Mouse (Mus musculus) embryonic facial prominence, embryonic 11.5 days (tissue): Measurements from ENCODE around the gene Mfsd8. TPM values are rescaled to one million over a fixed set of nuclear protein-coding genes. Genes with fewer than 3 reads are reported as not detected.
"Not testable (repeated sequence)": the region's sequence is repeated elsewhere in the genome, so short reads cannot be mapped to it uniquely, and the experiment has no call there.

Experiments
- ATAC-seq: fragments of 200-750 bp; cut with Nextera tagmentation; replicated peaks from 2 replicates; pipeline ENCODE4 v1.8.0; 2017; ENCODE audit warnings: low read depth; ENCODE audit not compliant: insufficient number of reproducible peaks, low FRiP score, low TSS enrichment
- DNase-seq: peaks from one replicate; pipeline ENCODE4 v3.0.0-alpha.2; 2015; ENCODE audit warnings: low spot score
- H3K27ac ChIP-seq: fragments of 300-500 bp; sonication (generic); replicated peaks from 2 replicates; pipeline ENCODE4 v1.5.1; 2014; ENCODE audit warnings: mild to moderate bottlenecking, low read depth, low read length, control low read depth
- H3K27me3 ChIP-seq: fragments of 300-500 bp; sonication (generic); 2 replicates; pipeline ENCODE4 v1.6.1; 2014; ENCODE audit warnings: mild to moderate bottlenecking, low read length, moderate library complexity, mixed read lengths; ENCODE audit not compliant: control insufficient read depth, insufficient read depth
- H3K36me3 ChIP-seq: fragments of 300-500 bp; sonication (generic); replicated peaks from 2 replicates; pipeline ENCODE4 v1.6.1; 2014; ENCODE audit warnings: low read depth, mild to moderate bottlenecking, low read length, moderate library complexity, mixed read lengths; ENCODE audit not compliant: control insufficient read depth, insufficient read depth
- H3K4me1 ChIP-seq: fragments of 300-500 bp; sonication (generic); 2 replicates; pipeline ENCODE4 v1.6.1; 2014; ENCODE audit warnings: low read length, mixed read lengths; ENCODE audit not compliant: control insufficient read depth, insufficient read depth
- H3K4me2 ChIP-seq: fragments of 300-500 bp; sonication (generic); 2 replicates; pipeline ENCODE4 v1.6.1; 2014; ENCODE audit warnings: low read depth, mild to moderate bottlenecking, control low read depth, low read length, moderate library complexity
- H3K4me3 ChIP-seq: fragments of 300-500 bp; sonication (generic); 2 replicates; pipeline ENCODE4 v1.5.1; 2014; ENCODE audit warnings: low read depth, low read length, control low read depth
- H3K9ac ChIP-seq: fragments of 300-500 bp; sonication (generic); replicated peaks from 2 replicates; pipeline ENCODE4 v1.6.1; 2014; ENCODE audit warnings: mild to moderate bottlenecking, control low read depth, low read length
- H3K9me3 ChIP-seq: fragments of 300-500 bp; sonication (generic); replicated peaks from 2 replicates; pipeline ENCODE4 v1.6.1; 2016; ENCODE audit warnings: mild to moderate bottlenecking, low read length, inconsistent platforms, mixed read lengths; ENCODE audit not compliant: control insufficient read depth
- WGBS: fragments of 180-500 bp; shearing (Covaris S2); extraction: QIAGEN DNeasy Blood & Tissue Kit; methylation state at CpG from one replicate; pipeline ENCODE4 v1.1.7; 2014; 5-methylcytosine and 5-hydroxymethylcytosine counted together
- polyA plus RNA-seq: library from polyadenylated mRNA; unstranded; fragments of >200 nt; fragmentation: Nextera tagmentation; extraction: Ambion mirVana; gene quantifications from 2 replicates; pipeline ENCODE4 v1.2.1, GENCODE M21; 2014

Mfsd8 gene
- polyA plus RNA-seq = 6.3 and 7.3 TPM in 2 replicates

DNA sequence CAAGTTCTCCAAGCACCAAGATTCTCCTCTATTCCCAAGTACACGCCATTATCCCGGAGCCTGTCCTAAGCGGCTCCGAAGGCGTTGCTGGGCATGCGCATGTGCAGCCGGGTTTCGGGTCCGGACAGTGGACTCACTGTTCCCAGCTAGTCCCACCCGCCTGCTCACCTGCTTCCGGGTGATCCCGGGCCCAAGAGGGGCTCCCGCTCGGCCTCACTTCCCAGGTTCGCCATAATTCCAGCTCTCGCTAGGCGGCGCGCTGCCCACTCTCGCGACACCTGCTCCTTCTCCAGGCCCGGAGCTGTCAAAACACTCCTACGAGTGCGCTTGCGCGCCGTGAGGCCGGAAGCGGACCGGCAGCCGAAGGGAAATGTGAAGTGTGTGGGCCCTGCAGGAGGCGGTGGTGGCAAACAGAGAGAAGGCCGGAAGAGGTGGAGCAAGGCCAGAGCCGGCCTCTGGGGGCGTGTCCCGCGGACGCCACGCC lies at the start of gene Mfsd8:
Gene Mfsd8 (minus strand): TSS at position 414 of the 484 bp plus-strand sequence.
- H3K4me1 ChIP-seq, H3K27ac ChIP-seq, H3K9me3 ChIP-seq, H3K27me3 ChIP-seq, H3K36me3 ChIP-seq: not testable (repeated sequence)
- under 1% methylated on average over 34 of the region's 39 CpGs for WGBS
- H3K4me3 ChIP-seq = peak within 1 kb of the TSS; percentile 44
- DNase-seq = peak; percentile 93
- H3K4me2 ChIP-seq = peak within 1 kb of the TSS; percentile 63
- ATAC-seq = peak; percentile 100
- H3K9ac ChIP-seq = peak within 1 kb of the TSS; percentile 42

DNA sequence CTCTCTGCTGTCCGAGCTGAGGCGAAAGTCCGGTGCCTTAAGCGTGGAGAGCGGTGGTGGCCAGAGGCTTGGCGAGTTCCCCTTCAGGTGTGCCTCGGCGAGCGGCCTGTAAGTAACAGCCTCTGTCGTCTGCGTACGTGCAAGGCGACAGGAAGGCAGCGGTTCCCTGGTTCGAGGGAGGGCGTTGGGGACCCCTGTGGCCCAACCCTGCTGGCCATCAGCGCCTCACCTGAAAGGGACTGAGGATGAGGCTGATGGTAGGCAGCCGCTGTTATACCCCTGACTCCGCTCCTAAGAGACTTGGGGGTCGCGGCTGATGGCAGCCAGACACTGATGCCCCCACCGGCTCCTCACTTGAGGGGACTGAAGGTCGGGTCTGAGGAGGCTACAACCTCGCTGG lies 47.6 kb upstream of the Mfsd8 start:
- WGBS = 1% methylated on average over 15 of the region's 24 CpGs
- ATAC-seq, H3K36me3 ChIP-seq, H3K27ac ChIP-seq, DNase-seq, H3K4me1 ChIP-seq, H3K27me3 ChIP-seq, H3K9me3 ChIP-seq: not testable (repeated sequence)
- H3K4me3 ChIP-seq = peak overlapping the region; percentile 45
- H3K4me2 ChIP-seq = peak overlapping the region; percentile 68
- H3K9ac ChIP-seq = peak overlapping the region; percentile 51

DNA sequence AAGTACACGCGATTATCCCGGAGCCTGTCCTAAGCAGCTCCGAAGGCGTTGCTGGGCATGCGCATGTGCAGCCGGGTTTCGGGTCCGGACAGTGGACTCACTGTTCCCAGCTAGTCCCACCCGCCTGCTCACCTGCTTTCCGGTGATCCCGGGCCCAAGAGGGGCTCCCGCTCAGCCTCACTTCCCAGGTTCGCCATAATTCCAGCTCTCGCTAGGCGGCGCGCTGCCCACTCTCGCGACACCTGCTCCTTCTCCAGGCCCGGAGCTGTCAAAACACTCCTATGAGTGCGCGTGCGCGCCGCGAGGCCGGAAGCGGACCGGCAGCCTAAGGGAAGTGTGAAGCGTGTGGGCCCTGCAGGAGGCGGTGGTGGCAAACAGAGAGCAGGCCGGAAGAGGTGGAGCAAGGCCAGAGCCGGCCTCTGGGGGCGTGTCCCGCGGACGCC lies 47.2 kb upstream of the Mfsd8 start:
- H3K9me3 ChIP-seq, H3K27ac ChIP-seq, H3K36me3 ChIP-seq, H3K4me1 ChIP-seq, H3K27me3 ChIP-seq: not testable (repeated sequence)
- peak overlapping the region; percentile 22; the same call in 1 of the 2 replicates for H3K4me2 ChIP-seq
- peak; percentile 94 for DNase-seq
- H3K9ac ChIP-seq = peak overlapping the region; percentile 10
- H3K4me3 ChIP-seq = peak overlapping the region; percentile 45
- ATAC-seq = peak; percentile 100
- WGBS = under 1% methylated on average over 34 of the region's 38 CpGs

DNA sequence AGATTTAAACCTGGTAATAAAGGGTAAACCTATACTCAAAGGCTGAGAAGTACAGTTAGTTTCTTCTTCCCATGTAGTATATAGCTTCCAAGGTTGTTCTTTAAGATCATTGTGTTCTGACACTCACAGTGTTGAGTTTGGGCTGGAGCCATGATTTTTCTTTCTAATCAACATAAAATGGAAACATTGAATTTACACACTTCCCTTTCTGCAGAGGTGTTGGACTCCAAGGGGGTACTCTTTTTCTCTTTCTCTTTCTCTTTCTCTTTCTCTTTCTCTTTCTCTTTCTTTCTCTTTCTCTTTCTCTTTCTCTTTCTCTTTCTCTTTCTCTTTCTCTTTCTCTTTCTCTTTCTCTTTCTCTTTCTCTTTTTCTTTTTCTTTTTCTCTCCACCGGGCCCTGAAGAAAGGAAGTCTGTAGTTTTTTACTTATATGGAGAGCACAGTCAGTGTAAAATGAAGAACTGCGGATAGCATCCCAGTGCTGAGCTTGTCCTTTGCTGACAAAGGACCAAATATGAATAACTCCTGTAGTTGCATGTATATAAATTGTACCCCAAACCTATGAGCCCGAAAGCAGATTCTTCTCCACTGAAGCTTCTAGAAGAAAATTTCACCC lies 6.5 kb upstream of the Mfsd8 start:
- not testable (repeated sequence) for H3K9me3 ChIP-seq, H3K27ac ChIP-seq, H3K27me3 ChIP-seq, DNase-seq, ATAC-seq, H3K4me1 ChIP-seq, H3K4me2 ChIP-seq, H3K4me3 ChIP-seq, H3K36me3 ChIP-seq, H3K9ac ChIP-seq
- WGBS = 96% methylated on average over 3 of the region's 3 CpGs

DNA sequence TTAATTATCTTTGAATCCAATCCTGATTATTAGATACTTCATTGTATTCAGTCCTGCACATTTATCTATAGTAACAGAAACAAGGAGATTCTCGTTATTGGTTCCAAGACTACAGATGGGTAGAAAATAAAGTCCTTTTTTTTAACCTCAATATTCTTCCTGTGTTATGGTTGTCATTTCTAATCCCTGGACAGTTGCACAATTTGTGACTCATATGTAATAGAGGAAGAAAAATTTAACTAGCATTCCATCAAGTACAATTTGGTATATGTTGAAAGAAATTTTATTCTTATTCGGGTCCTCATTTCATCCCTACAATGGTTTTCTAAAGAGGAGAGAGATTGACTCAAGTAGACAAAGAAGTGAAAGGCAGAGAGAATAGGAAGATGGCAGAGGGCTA lies 1.2 kb upstream of the Mfsd8 start:
- not testable (repeated sequence) for DNase-seq, ATAC-seq, H3K27me3 ChIP-seq, H3K9ac ChIP-seq, H3K27ac ChIP-seq, H3K4me1 ChIP-seq, H3K4me3 ChIP-seq, H3K36me3 ChIP-seq, H3K9me3 ChIP-seq, H3K4me2 ChIP-seq
- WGBS = 93% methylated on average over 2 of the region's 2 CpGs

DNA sequence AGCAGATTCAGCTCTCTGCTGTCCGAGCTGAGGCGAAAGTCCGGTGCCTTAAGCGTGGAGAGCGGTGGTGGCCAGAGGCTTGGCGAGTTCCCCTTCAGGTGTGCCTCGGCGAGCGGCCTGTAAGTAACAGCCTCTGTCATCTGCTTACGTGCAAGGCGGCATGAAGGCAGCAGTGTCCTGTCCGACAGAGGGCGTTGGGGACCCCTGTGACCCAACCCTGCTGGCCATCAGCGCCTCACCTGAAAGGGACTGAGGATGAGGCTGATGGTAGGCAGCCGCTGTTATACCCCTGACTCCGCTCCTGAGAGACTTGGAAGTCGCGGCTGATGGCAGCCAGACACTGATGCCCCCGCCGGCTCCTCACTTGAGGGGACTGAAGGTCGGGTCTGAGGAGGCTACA lies 332 bp upstream of the Mfsd8 start:
- not testable (repeated sequence) for H3K27ac ChIP-seq, H3K27me3 ChIP-seq, H3K36me3 ChIP-seq, H3K4me1 ChIP-seq, H3K9ac ChIP-seq, H3K9me3 ChIP-seq, ATAC-seq
- Histone ChIP-seq H3K4me3 (peak overlapping the region; percentile 44), H3K4me2 (peak overlapping the region; percentile 63)
- peak; percentile 30 for DNase-seq
- 0% methylated on average over 17 of the region's 21 CpGs for WGBS

DNA sequence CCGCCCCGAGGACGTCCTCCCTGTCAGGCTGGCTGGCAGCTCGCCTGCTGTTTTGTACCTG lies 101 bp upstream of the Mfsd8 start, which contains the start of gene Abhd18:
Gene Abhd18 (plus strand): TSS at position 14 of the 61 bp plus-strand sequence.
- not testable (repeated sequence) for ATAC-seq, H3K4me1 ChIP-seq, H3K36me3 ChIP-seq, H3K9me3 ChIP-seq, DNase-seq, H3K27me3 ChIP-seq, H3K27ac ChIP-seq
- peak within 1 kb of the TSS; percentile 44 for H3K4me3 ChIP-seq
- WGBS = no CpG with 5 or more reads among the region's 4 CpGs
- peak within 1 kb of the TSS; percentile 42 for H3K9ac ChIP-seq
- peak within 1 kb of the TSS; percentile 63 for H3K4me2 ChIP-seq

DNA sequence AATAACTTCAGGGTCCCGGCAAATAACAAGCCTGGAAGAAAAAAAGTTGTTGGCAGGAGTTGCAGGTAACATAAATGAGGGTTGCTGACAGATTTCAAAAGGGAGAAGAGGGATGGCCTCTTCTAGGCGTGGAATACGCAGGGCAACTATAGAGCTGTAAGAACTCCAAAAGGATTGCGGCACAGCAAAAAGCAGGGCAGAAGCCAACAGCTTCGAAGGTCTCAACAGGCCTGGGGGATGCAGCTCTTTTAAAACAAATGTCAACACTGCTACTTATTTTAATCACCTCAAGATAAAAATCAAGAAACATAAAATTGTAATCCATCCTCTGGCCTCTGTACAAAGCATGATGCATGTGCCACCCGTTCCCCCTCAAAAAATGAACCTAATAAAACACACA lies 1.2 kb downstream of the Mfsd8 start:
- H3K4me1 ChIP-seq, ATAC-seq, H3K9me3 ChIP-seq, H3K27ac ChIP-seq, H3K4me3 ChIP-seq, H3K27me3 ChIP-seq, DNase-seq, H3K9ac ChIP-seq, H3K4me2 ChIP-seq, H3K36me3 ChIP-seq: not testable (repeated sequence)
- 95% methylated on average over 5 of the region's 6 CpGs for WGBS
